Mouse (Mus musculus): Measurements from ENCODE around the gene Pitpnm1. TPM values are rescaled to one million over a fixed set of nuclear protein-coding genes. Genes with fewer than 3 reads are reported as not detected.

Gene Pitpnm1
- polyA plus RNA-seq, 1 experiment from 2014 or later: 22.2 TPM

DNA sequence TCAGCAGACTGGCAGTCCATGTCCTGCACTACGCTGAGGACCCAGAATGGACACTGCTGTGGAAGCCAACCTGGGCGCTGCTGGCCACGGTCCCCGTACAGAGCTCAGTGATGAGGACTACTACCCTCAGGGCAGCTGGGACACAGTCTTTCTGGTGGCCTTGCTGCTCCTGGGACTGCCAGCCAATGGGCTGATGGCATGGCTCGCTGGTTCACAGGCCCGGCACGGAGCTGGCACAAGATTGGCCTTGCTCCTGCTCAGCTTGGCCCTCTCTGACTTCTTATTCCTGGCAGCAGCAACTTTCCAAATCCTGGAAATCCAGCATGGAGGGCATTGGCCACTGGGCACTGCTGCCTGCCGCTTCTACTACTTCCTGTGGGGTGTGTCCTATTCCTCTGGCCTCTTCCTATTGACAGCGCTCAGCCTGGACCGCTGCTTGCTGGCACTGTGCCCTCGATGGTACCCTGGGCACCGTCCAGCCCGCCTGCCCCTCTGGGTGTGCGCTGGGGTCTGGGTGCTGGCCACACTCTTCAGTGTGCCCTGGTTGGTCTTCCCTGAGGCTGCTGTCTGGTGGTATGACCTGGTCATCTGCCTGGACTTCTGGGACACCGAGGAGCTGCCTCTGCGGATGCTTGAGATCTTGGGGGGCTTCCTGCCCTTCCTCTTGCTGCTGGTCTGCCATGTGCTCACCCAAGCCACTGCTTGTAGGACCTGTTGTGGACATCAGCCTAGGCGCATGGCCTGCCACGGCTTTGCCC is 42.8 kb downstream of the Pitpnm1 start:
- 89% methylated on average over 18 of the region's 18 CpGs for WGBS
- Histone ChIP-seq H3K27me3 (ENCODE audit: insufficient read depth, low read length) (no peaks in the 10 kb centered on the region), H3K4me3 (ENCODE audit: low read length) (no peak overlapping the region), H3K4me2 (replicated peaks; ENCODE audit: low read depth, low read length) (no peak overlapping the region), H3K27ac (ENCODE audit: low read length) (no peak overlapping the region), H3K36me3 (ENCODE audit: insufficient read depth, low read length) (no peaks in the 10 kb centered on the region), H3K4me1 (ENCODE audit: insufficient read depth, low read length) (0 out of 2 replicates have a peak, but pooled peaks cover 3% of the 10 kb centered on the region), H3K9ac (replicated peaks; ENCODE audit: low read length) (no peak overlapping the region), H3K9me3 (ENCODE audit: low read length) (no peaks in the 10 kb centered on the region)
- no peak for ATAC-seq (ENCODE audit: low FRiP score, low TSS enrichment)

DNA sequence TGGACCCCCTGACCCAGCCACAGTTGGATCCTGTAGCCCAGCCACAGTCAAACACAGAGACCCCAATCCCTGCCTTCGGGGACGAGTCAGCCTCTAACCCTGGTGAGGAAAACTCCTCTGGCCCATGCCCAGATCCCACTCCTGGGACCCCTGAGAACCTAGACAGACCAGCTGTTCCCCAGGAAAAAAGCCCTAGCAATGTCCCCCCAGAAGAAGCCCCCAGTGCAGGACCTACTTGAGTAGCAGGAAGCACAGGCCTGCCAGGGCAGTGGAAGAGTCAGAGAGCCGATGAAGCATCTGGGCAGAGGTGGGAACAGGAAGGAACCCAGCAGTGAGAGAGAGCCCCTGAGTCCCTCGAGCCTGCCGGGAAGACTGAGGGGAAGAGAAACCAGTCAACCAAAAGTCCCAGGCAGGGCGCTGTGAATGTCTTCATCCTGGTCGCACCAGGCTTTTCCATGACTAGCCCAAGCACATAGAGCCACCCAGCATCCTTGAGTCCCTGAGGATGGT is 44.0 kb downstream of the Pitpnm1 start, which contains the start of gene Cabp4:
TSS of gene Cabp4 (minus strand) at position 275 of the 510 bp plus-strand sequence.
- WGBS: 77% methylated on average over 7 of the region's 7 CpGs
- no peak for ATAC-seq (ENCODE audit: low FRiP score, low TSS enrichment)

DNA sequence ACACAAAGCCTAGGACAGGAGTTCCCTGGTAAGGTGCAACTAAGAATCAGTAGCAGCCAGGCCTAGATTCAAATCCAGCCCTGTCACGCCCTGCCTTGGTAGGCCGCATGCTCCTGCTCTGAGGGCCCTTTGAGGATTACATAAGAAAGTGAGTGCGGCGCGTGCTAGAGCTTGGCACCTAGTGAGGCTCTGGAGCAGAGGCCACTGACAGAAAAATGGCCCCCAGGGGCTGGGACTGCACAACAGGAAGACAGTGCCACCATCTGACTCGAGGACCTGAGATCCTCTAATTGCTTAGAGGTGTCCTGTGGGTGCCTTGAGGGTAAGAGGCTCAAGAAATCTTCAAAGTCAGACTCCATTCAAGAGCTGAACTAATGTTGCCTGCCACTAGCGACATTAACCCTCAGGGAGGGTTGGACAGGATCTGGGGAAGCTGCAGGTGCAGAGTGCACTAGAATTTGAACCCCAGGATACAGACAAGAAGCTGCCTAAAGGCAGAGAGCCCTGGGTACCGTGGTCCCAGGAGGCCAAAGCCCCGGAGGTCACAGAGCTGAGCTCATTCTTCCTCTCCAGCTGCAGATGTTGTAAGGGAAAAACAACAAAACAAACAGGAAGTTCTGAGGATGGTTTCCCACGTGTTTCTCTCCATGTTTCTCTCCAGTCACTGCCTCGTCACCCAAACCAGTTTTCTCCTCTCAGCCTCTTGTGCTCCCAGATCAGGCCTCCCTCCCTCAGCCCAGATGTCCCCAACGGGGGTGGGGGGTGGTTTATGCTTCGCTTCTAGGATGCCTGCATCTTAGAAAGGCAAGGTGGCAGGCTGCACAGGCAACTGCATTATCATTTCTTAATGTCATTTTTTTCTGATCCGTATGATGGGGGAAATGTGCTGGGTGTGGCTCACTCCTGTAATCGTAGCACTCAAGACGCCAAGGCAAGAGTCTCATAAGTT is 45.0 kb downstream of the Pitpnm1 start:
- no peak overlapping the region for H3K4me2 ChIP-seq (replicated peaks; ENCODE audit: low read depth, low read length)
- no peak overlapping the region for H3K4me3 ChIP-seq (ENCODE audit: low read length)
- no peaks in the 10 kb centered on the region for H3K9me3 ChIP-seq (ENCODE audit: low read length)
- no peak for ATAC-seq (ENCODE audit: low FRiP score, low TSS enrichment)
- 74% methylated on average over 16 of the region's 16 CpGs for WGBS
- H3K9ac ChIP-seq (replicated peaks; ENCODE audit: low read length): no peak overlapping the region
- no peak overlapping the region for H3K27ac ChIP-seq (ENCODE audit: low read length)
- H3K4me1 ChIP-seq (ENCODE audit: insufficient read depth, low read length): peaks cover 19% of the 10 kb centered on the region
- no peaks in the 10 kb centered on the region for H3K27me3 ChIP-seq (ENCODE audit: insufficient read depth, low read length)
- no peaks in the 10 kb centered on the region for H3K36me3 ChIP-seq (ENCODE audit: insufficient read depth, low read length)

More for the DNA sequence above, 44.0 kb downstream of the Pitpnm1 start, which contains the start of gene Cabp4:
- peaks cover 9% of the 10 kb centered on the region for H3K4me1 ChIP-seq (ENCODE audit: insufficient read depth, low read length)
- no peaks in the 10 kb centered on the region for H3K27me3 ChIP-seq (ENCODE audit: insufficient read depth, low read length)
- no peak within 1 kb of the TSS for H3K4me2 ChIP-seq (replicated peaks; ENCODE audit: low read depth, low read length)
- no peak within 1 kb of the TSS for H3K27ac ChIP-seq (ENCODE audit: low read length)
- no peak within 1 kb of the TSS for H3K9ac ChIP-seq (replicated peaks; ENCODE audit: low read length)
- no peaks in the 10 kb centered on the region for H3K9me3 ChIP-seq (ENCODE audit: low read length)
- no peaks in the 10 kb centered on the region for H3K36me3 ChIP-seq (ENCODE audit: insufficient read depth, low read length)
- no peak within 1 kb of the TSS for H3K4me3 ChIP-seq (ENCODE audit: low read length)

DNA sequence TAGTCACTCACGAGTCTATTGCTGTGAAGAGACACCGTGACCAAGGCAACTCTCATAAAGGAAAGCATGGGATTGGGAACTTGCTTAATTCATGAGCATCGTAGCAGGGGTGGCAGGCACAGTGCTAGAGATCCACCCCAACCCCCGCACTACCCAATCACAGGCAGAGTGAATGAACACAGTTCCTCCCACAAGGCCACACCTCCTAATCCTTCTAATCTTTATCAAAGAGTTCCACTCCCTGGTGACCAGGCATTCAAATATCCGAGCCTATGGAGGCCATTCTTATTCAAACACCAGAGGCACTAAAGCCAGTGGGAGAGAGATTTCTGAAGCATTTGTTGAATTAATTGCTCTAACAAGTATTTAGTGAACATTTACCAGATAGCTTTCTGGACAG is 46.1 kb downstream of the Pitpnm1 start:
- no peak overlapping the region for H3K4me3 ChIP-seq (ENCODE audit: low read length)
- no peak for ATAC-seq (ENCODE audit: low FRiP score, low TSS enrichment)
- peaks cover 28% of the 10 kb centered on the region for H3K4me1 ChIP-seq (ENCODE audit: insufficient read depth, low read length)
- H3K27me3 ChIP-seq (ENCODE audit: insufficient read depth, low read length): no peaks in the 10 kb centered on the region
- no peak overlapping the region for H3K27ac ChIP-seq (ENCODE audit: low read length)
- H3K9me3 ChIP-seq (ENCODE audit: low read length): no peaks in the 10 kb centered on the region
- no peak overlapping the region for H3K4me2 ChIP-seq (replicated peaks; ENCODE audit: low read depth, low read length)
- WGBS: 95% methylated on average over 5 of the region's 5 CpGs
- H3K9ac ChIP-seq (replicated peaks; ENCODE audit: low read length): no peak overlapping the region
- peaks cover 4% of the 10 kb centered on the region; the same call in 1 of the 2 replicates for H3K36me3 ChIP-seq (ENCODE audit: insufficient read depth, low read length)

DNA sequence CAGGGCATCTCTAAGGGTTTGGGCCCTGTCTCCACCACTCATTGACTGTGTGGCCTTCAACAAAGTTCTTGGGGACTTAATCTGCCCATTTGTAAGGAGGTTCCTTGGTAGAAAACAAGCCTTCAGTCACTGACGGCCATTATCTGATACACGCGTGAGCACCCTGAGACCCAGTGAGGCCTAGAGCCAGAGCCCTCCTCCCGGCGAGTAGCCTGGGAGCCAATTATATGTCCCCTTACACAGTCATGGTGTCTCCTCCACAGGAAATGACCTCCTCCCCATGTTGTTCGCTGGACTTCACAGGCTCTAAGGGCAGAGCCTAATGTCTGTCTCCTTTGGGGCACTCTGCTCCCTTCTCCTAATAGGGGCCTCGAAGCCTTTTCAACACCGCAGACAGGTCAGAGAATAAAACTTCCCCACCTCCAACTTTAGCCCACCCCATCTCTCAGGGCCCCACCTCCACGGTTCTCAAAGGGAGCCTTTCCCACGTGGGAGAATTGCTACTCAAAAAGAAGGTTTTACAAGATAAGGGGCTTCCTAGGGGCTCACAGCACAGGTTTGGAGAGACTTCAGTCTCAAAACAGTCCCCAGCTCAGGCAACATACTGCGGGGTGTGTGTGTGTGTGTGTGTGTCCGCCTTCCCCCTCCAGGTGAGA is 46.7 kb downstream of the Pitpnm1 start:
- Histone ChIP-seq H3K27me3 (ENCODE audit: insufficient read depth, low read length) (no peaks in the 10 kb centered on the region), H3K4me1 (ENCODE audit: insufficient read depth, low read length) (peaks cover 28% of the 10 kb centered on the region), H3K36me3 (ENCODE audit: insufficient read depth, low read length) (peaks cover 8% of the 10 kb centered on the region), H3K27ac (ENCODE audit: low read length) (no peak overlapping the region), H3K9ac (replicated peaks; ENCODE audit: low read length) (no peak overlapping the region), H3K4me2 (replicated peaks; ENCODE audit: low read depth, low read length) (no peak overlapping the region), H3K4me3 (ENCODE audit: low read length) (no peak overlapping the region), H3K9me3 (ENCODE audit: low read length) (no peaks in the 10 kb centered on the region)
- 65% methylated on average over 12 of the region's 12 CpGs for WGBS
- ATAC-seq (ENCODE audit: low FRiP score, low TSS enrichment): no peak

DNA sequence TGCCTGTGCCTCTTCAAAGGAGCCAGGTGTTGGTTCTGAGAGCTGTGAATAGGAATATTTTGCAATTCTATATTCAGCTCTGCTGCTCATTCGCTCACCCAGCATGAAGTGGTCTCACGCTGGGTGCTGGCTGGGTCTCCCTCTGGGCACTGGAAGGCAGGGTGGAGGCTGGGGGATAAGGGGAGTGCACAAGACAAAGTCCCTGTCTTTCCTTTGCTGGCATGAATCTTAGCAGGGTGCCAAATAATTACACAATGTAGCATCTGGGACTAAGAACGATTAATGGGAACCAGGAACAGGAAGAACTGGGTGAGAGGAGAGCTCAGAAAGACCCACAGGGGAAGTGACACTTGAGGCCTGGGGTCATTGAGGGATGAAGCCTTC is 47.2 kb downstream of the Pitpnm1 start:
- no peak for ATAC-seq (ENCODE audit: low FRiP score, low TSS enrichment)
- H3K9me3 ChIP-seq (ENCODE audit: low read length): no peaks in the 10 kb centered on the region
- H3K9ac ChIP-seq (replicated peaks; ENCODE audit: low read length): no peak overlapping the region
- peaks cover 8% of the 10 kb centered on the region for H3K36me3 ChIP-seq (ENCODE audit: insufficient read depth, low read length)
- no peak overlapping the region for H3K27ac ChIP-seq (ENCODE audit: low read length)
- H3K4me2 ChIP-seq (replicated peaks; ENCODE audit: low read depth, low read length): no peak overlapping the region
- no peak overlapping the region for H3K4me3 ChIP-seq (ENCODE audit: low read length)
- peaks cover 28% of the 10 kb centered on the region for H3K4me1 ChIP-seq (ENCODE audit: insufficient read depth, low read length)
- H3K27me3 ChIP-seq (ENCODE audit: insufficient read depth, low read length): no peaks in the 10 kb centered on the region
- WGBS: 69% methylated on average over 3 of the region's 3 CpGs

DNA sequence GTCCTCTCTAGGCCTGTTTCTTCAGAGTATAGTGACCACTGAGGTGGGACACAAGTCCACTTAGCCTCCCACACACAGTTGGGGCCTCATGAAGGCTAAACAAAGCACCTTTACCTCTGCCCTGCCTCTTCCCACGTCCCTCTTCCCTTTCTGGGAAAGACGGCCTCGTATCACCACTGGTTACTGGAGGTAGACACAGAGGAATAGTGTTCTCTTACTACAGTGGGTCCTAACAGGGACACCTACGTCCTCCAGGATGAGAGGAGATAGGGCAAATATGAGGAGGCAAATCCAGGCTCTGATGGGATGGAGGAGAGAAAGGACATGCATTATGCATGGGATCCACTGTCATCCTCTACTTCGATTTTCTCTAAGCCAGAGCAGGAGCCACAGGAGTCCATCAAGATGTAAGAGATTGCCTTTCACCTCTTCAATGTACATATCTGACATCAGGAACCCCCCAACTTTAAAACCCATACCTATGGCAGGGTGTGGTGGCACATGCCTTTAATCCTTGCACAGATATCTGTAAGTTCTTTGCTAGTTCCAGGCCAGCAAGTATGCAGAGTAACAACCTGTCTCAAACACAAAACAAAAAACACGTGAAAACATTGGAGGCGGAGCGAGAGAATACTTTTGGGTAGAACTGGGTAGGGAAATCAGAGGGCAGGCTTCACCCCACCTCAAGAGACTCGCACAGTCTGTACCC is 48.1 kb downstream of the Pitpnm1 start:
- H3K9me3 ChIP-seq (ENCODE audit: low read length): no peaks in the 10 kb centered on the region
- 34% methylated on average over 9 of the region's 9 CpGs for WGBS
- peak overlapping the region; percentile 42 for H3K27ac ChIP-seq (ENCODE audit: low read length)
- peak overlapping the region; percentile 84 for H3K4me3 ChIP-seq (ENCODE audit: low read length)
- H3K4me1 ChIP-seq (ENCODE audit: insufficient read depth, low read length): peaks cover 25% of the 10 kb centered on the region
- peak overlapping the region; percentile 63; the same call in 1 of the 2 replicates for H3K9ac ChIP-seq (replicated peaks; ENCODE audit: low read length)
- peaks cover 8% of the 10 kb centered on the region for H3K36me3 ChIP-seq (ENCODE audit: insufficient read depth, low read length)
- peak overlapping the region; percentile 91 for H3K4me2 ChIP-seq (replicated peaks; ENCODE audit: low read depth, low read length)
- peak; percentile 2; the same call in 1 of the 2 replicates for ATAC-seq (ENCODE audit: low FRiP score, low TSS enrichment)
- no peaks in the 10 kb centered on the region for H3K27me3 ChIP-seq (ENCODE audit: insufficient read depth, low read length)

DNA sequence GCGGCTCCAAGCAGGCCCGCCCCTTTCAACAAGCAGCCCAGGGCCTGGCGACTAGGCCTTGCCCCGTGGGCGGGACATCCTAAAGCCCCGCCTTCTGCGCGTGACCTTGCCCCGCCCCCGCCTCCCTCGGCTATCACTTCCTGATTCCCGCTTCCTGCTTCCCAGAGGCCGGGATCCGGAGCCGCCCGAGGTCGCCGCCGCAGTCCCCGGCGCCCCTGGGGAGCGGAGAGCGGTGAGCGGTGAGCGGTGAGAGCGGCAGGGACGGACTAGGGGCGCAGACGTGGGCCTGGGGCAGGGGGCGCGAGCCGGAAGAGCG is 48.7 kb downstream of the Pitpnm1 start, which contains the start of gene Coro1b:
TSS of gene Coro1b (plus strand) at position 129 of the 316 bp plus-strand sequence.
- under 1% methylated on average over 22 of the region's 33 CpGs for WGBS
- peak within 1 kb of the TSS; percentile 91 for H3K4me2 ChIP-seq (replicated peaks; ENCODE audit: low read depth, low read length)
- H3K9me3 ChIP-seq (ENCODE audit: low read length): no peaks in the 10 kb centered on the region
- H3K27me3 ChIP-seq (ENCODE audit: insufficient read depth, low read length): no peaks in the 10 kb centered on the region
- H3K9ac ChIP-seq (replicated peaks; ENCODE audit: low read length): peak within 1 kb of the TSS; percentile 93
- peak within 1 kb of the TSS; percentile 84 for H3K4me3 ChIP-seq (ENCODE audit: low read length)
- peak within 1 kb of the TSS; percentile 65 for H3K27ac ChIP-seq (ENCODE audit: low read length)
- peaks cover 25% of the 10 kb centered on the region for H3K4me1 ChIP-seq (ENCODE audit: insufficient read depth, low read length)
- peaks cover 10% of the 10 kb centered on the region for H3K36me3 ChIP-seq (ENCODE audit: insufficient read depth, low read length)
- ATAC-seq (ENCODE audit: low FRiP score, low TSS enrichment): peak; percentile 95

DNA sequence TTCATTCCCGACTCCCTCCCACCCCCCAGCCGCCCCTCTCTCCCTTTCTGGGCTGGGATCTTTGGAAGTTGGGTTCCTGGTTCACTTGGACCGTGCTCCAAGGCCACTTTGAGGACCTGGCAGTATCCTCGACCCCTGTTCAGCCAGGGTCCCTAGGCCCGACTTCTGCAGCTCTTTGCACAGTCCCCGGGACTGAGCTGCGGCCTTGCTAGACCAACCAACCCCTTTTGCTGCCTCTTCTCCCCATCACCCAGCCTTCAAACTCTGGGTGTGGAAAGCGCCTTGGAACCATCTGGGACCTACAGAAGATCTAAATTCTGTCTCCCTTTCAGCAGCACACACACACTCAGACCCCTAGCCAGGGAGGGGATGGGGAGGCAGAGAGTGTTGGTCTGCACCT is 49.0 kb downstream of the Pitpnm1 start:
- peaks cover 25% of the 10 kb centered on the region for H3K4me1 ChIP-seq (ENCODE audit: insufficient read depth, low read length)
- no peaks in the 10 kb centered on the region for H3K9me3 ChIP-seq (ENCODE audit: low read length)

More for the DNA sequence above, 49.0 kb downstream of the Pitpnm1 start:
- Histone ChIP-seq H3K27me3 (ENCODE audit: insufficient read depth, low read length) (no peaks in the 10 kb centered on the region), H3K4me2 (replicated peaks; ENCODE audit: low read depth, low read length) (peak overlapping the region; percentile 91), H3K36me3 (ENCODE audit: insufficient read depth, low read length) (peaks cover 14% of the 10 kb centered on the region), H3K4me3 (ENCODE audit: low read length) (peak overlapping the region; percentile 84), H3K9ac (replicated peaks; ENCODE audit: low read length) (peak overlapping the region; percentile 93), H3K27ac (ENCODE audit: low read length) (peak overlapping the region; percentile 65)
- 2% methylated on average over 8 of the region's 8 CpGs for WGBS
- ATAC-seq (ENCODE audit: low FRiP score, low TSS enrichment): peak; percentile 18; the same call in 1 of the 2 replicates

Data from kidney, embryonic 16.5 days (tissue).